Mouse (Mus musculus): ENCODE measurements at regions not wholly inside any gene's neighbourhood (a gene's known extent, or its start where the extent isn't known, plus 50 kb on each side); places are given as distances from the start of the nearest gene placed in this dataset.

DNA sequence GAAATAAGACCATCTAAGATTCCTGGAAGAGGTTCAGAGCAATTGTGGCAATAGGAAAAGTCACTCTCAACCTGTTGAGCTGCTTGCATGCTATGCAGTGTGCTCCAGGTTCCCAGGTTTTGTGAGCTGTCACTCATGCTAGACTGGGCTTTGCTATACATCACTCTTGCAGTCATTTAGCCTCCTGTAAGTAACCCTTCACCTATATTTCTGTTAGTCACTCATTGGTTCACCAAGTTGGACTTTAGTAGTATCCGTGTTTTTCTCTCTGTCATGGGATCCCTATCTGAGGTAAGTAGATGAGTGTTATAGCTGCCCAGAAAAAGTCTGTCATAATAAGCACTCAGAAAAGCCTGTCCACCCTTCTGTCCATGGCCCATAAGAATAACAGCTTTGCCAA is 332.3 kb upstream of the Tbl1xr1 start:
- Histone ChIP-seq H3K4me1 (ENCODE audit: control insufficient read depth in 2 of 2, insufficient read depth in 2 of 2, low read length in 2 of 2, poor library complexity in 1 of 2) (no peaks in the 10 kb centered on the region), H3K9me3 (ENCODE audit: control insufficient read depth, insufficient read depth, low read depth, low read length) (no peaks in the 10 kb centered on the region), H3K9ac (ENCODE audit: insufficient read depth, low read depth, low read length, poor library complexity, severe bottlenecking) (no peak overlapping the region), H3K27ac (ENCODE audit: insufficient read depth, low read depth, low read length, poor library complexity, severe bottlenecking) (no peak overlapping the region), H3K4me3 (ENCODE audit: insufficient read depth in 1 of 2, low read depth in 1 of 2, low read length in 2 of 2, poor library complexity in 1 of 2, severe bottlenecking in 1 of 2) (no peak overlapping the region), H3K36me3 (ENCODE audit: control insufficient read depth, insufficient read depth, low read length, poor library complexity, severe bottlenecking) (no peaks in the 10 kb centered on the region)
- in situ Hi-C loops (cut with MboI; ENCODE audit: low sequenced_read_pairs in 2 of 2, unreplicated experiment in 2 of 2), result no loop called here
- TF ChIP-seq HCFC1 (IDR thresholded peaks at IDR 0.05; ENCODE audit: borderline replicate concordance, insufficient read depth, low read length) (no peak), CHD2 (IDR thresholded peaks at IDR 0.05; ENCODE audit: low read depth, low read length) (no peak), ZNF384 (IDR thresholded peaks at IDR 0.05; ENCODE audit: low read depth, low read length) (no peak), MAFK (IDR thresholded peaks at IDR 0.05; ENCODE audit: insufficient read depth, low read depth, low read length) (no peak), ZC3H11A (IDR thresholded peaks at IDR 0.05; ENCODE audit: borderline replicate concordance, low read depth, low read length) (no peak)
- DNase-seq (ENCODE audit: low read depth, low spot score), result no peak

DNA sequence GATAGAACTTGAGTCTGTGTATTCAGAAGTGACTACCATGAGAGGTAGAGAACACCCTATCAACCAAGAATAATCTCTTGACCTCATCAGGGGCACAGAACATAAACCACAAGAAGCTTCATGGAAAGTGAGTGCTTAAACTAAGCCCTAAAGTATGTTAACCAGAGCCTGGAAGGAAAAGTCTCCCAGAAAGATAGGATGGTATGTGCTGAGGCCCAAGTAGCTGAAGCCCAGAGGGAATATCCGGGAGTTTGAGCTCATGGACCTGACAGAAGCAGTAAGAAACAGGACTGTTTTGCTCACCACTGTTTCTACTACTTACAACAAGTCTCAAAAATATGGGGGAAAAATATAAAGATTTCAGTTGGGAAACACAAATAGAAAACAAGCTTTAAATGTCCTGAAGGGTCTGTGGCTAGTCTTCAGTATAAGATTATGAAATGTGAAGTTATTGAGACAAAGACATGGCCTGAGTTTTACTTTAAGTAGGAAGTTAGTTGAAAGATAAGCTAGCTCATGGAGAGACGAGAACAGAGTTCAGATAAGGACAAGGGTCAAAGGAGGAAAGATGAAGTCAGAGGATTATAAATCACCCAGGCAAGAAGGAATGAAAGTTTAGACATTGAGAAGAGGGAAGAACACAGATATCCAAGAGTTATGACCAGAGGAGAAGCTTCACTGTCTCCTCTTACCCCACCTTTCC is 315.8 kb upstream of the Tbl1xr1 start:
- DNase-seq (ENCODE audit: low read depth, low spot score), result no peak
- H3K9me3 ChIP-seq (ENCODE audit: control insufficient read depth, insufficient read depth, low read depth, low read length), result no peaks in the 10 kb centered on the region
- no peak overlapping the region for H3K27ac ChIP-seq (ENCODE audit: insufficient read depth, low read depth, low read length, poor library complexity, severe bottlenecking)
- in situ Hi-C loops (cut with MboI; ENCODE audit: low sequenced_read_pairs in 2 of 2, unreplicated experiment in 2 of 2), result no loop called here
- H3K9ac ChIP-seq (ENCODE audit: insufficient read depth, low read depth, low read length, poor library complexity, severe bottlenecking), result no peak overlapping the region
- H3K36me3 ChIP-seq (ENCODE audit: control insufficient read depth, insufficient read depth, low read length, poor library complexity, severe bottlenecking), result no peaks in the 10 kb centered on the region
- no peaks in the 10 kb centered on the region for H3K4me1 ChIP-seq (ENCODE audit: control insufficient read depth in 2 of 2, insufficient read depth in 2 of 2, low read length in 2 of 2, poor library complexity in 1 of 2)
- TF ChIP-seq ZNF384 (IDR thresholded peaks at IDR 0.05; ENCODE audit: low read depth, low read length) (no peak), ZC3H11A (IDR thresholded peaks at IDR 0.05; ENCODE audit: borderline replicate concordance, low read depth, low read length) (no peak), CHD2 (IDR thresholded peaks at IDR 0.05; ENCODE audit: low read depth, low read length) (no peak), MAFK (IDR thresholded peaks at IDR 0.05; ENCODE audit: insufficient read depth, low read depth, low read length) (no peak), HCFC1 (IDR thresholded peaks at IDR 0.05; ENCODE audit: borderline replicate concordance, insufficient read depth, low read length) (no peak)
- no peak overlapping the region for H3K4me3 ChIP-seq (ENCODE audit: insufficient read depth in 1 of 2, low read depth in 1 of 2, low read length in 2 of 2, poor library complexity in 1 of 2, severe bottlenecking in 1 of 2)

DNA sequence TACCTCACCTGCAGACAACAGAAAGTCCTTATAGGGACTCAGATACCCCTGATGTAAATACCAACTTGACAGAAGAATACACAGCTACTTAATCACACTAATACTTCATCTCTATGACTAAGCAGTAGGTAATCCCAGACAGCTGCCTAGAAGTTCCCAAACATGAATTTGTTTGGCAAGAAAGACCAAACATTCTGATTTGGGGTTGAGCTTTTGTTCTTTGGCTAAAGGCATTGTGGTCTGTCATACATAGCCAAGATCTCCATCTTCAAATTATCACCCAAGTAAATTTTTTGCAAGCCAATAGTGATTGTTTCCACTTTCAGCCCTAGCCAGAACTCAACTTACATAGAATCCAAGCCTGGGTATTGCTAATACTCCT is 315.2 kb upstream of the Tbl1xr1 start:
- no peak overlapping the region for H3K27ac ChIP-seq (ENCODE audit: insufficient read depth, low read depth, low read length, poor library complexity, severe bottlenecking)
- H3K9ac ChIP-seq (ENCODE audit: insufficient read depth, low read depth, low read length, poor library complexity, severe bottlenecking), result no peak overlapping the region
- in situ Hi-C loops (cut with MboI; ENCODE audit: low sequenced_read_pairs in 2 of 2, unreplicated experiment in 2 of 2), result no loop called here
- TF ChIP-seq HCFC1 (IDR thresholded peaks at IDR 0.05; ENCODE audit: borderline replicate concordance, insufficient read depth, low read length), result no peak
- TF ChIP-seq MAFK (IDR thresholded peaks at IDR 0.05; ENCODE audit: insufficient read depth, low read depth, low read length), result no peak
- TF ChIP-seq ZC3H11A (IDR thresholded peaks at IDR 0.05; ENCODE audit: borderline replicate concordance, low read depth, low read length), result no peak
- no peak for TF ChIP-seq ZNF384 (IDR thresholded peaks at IDR 0.05; ENCODE audit: low read depth, low read length)
- no peak for TF ChIP-seq CHD2 (IDR thresholded peaks at IDR 0.05; ENCODE audit: low read depth, low read length)
- no peak overlapping the region for H3K4me3 ChIP-seq (ENCODE audit: insufficient read depth in 1 of 2, low read depth in 1 of 2, low read length in 2 of 2, poor library complexity in 1 of 2, severe bottlenecking in 1 of 2)
- H3K4me1 ChIP-seq (ENCODE audit: control insufficient read depth in 2 of 2, insufficient read depth in 2 of 2, low read length in 2 of 2, poor library complexity in 1 of 2), result no peaks in the 10 kb centered on the region
- no peaks in the 10 kb centered on the region for H3K36me3 ChIP-seq (ENCODE audit: control insufficient read depth, insufficient read depth, low read length, poor library complexity, severe bottlenecking)
- no peak for DNase-seq (ENCODE audit: low read depth, low spot score)
- H3K9me3 ChIP-seq (ENCODE audit: control insufficient read depth, insufficient read depth, low read depth, low read length), result no peaks in the 10 kb centered on the region

DNA sequence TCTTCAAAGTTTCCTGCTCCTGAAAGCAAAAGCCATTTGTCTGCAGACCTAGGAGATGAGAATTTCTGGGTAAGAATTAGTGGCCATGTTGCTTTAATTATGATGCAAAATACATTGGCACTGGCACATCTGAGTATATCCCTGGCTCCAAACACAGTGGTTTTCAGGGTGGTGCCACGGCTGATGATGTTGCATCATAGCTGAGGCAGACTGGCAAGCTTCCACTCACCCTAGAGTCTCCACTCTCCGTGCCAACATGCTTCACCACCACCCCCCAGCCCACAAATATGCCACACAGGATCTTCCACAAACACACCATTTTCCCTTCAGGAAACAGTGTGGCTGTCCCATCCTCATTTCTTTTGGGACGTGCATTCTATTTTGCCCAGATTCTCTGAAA is 314.5 kb upstream of the Tbl1xr1 start:
- Histone ChIP-seq H3K36me3 (ENCODE audit: control insufficient read depth, insufficient read depth, low read length, poor library complexity, severe bottlenecking) (no peaks in the 10 kb centered on the region), H3K4me3 (ENCODE audit: insufficient read depth in 1 of 2, low read depth in 1 of 2, low read length in 2 of 2, poor library complexity in 1 of 2, severe bottlenecking in 1 of 2) (no peak overlapping the region), H3K9me3 (ENCODE audit: control insufficient read depth, insufficient read depth, low read depth, low read length) (no peaks in the 10 kb centered on the region), H3K9ac (ENCODE audit: insufficient read depth, low read depth, low read length, poor library complexity, severe bottlenecking) (no peak overlapping the region), H3K27ac (ENCODE audit: insufficient read depth, low read depth, low read length, poor library complexity, severe bottlenecking) (no peak overlapping the region), H3K4me1 (ENCODE audit: control insufficient read depth in 2 of 2, insufficient read depth in 2 of 2, low read length in 2 of 2, poor library complexity in 1 of 2) (no peaks in the 10 kb centered on the region)
- TF ChIP-seq CHD2 (IDR thresholded peaks at IDR 0.05; ENCODE audit: low read depth, low read length) (no peak), MAFK (IDR thresholded peaks at IDR 0.05; ENCODE audit: insufficient read depth, low read depth, low read length) (no peak), ZNF384 (IDR thresholded peaks at IDR 0.05; ENCODE audit: low read depth, low read length) (no peak), HCFC1 (IDR thresholded peaks at IDR 0.05; ENCODE audit: borderline replicate concordance, insufficient read depth, low read length) (no peak), ZC3H11A (IDR thresholded peaks at IDR 0.05; ENCODE audit: borderline replicate concordance, low read depth, low read length) (no peak)
- in situ Hi-C loops (cut with MboI; ENCODE audit: low sequenced_read_pairs in 2 of 2, unreplicated experiment in 2 of 2), result no loop called here
- DNase-seq (ENCODE audit: low read depth, low spot score), result no peak

Measured in ES-E14 (cell line).